Mouse (Mus musculus) frontal cortex, adult (tissue): Measurements from ENCODE around the gene Mpzl1.

Experiments used
- ATAC-seq: cut with Nextera tagmentation; 2 replicates; pipeline ENCODE4 v1.9.2; 2017; ENCODE audit warnings: mild to moderate bottlenecking, moderate library complexity, mixed read lengths; ENCODE audit not compliant: low TSS enrichment

Mpzl1 gene

GRCm38 (mm10) chr1:165581255-165581654, 53.1 kb downstream of the Mpzl1 start:
- ATAC-seq: no peak

- ATAC-seq: no peak
Measured at GRCm38 (mm10) chr1:165579332-165579731, 55.0 kb downstream of the Mpzl1 start.

DNA sequence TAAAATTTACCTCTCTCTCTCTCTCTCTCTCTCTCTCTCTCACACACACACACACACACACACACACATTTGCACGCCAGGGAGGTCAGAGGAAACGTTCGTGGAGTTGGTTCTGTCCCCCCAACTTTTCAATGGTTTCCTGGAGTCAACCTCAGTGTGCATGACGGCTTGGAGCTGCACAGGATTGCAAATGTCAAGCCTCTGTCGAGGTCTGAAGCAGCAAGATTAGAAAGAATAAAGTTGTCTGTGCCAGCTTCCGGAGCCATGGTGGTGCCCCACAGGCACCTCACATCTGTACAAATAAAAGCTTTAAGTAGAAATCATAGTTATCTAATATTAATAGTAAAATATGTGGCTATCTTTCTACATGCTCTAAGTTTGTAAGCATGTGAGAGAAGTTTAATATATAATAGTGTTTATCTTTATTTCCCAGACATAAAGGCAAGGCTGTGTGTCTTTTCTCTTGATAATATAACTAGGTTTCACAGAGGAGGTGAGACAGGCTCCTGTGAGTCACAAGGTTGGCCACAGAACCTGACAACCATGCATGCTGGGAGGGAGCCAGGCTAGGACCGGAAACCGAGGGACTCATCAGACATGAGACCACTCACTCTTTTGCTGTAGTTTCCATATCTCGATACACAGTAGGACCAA, 57.8 kb downstream of the Mpzl1 start:
- ATAC-seq: no peak

- ATAC-seq: no peak
Measured at GRCm38 (mm10) chr1:165576005-165576404, 58.3 kb downstream of the Mpzl1 start.

- no peak for ATAC-seq
Measured at GRCm38 (mm10) chr1:165567466-165567865, 66.9 kb downstream of the Mpzl1 start.

- ATAC-seq: no peak
Measured at GRCm38 (mm10) chr1:165565283-165565682, 69.1 kb downstream of the Mpzl1 start.

DNA sequence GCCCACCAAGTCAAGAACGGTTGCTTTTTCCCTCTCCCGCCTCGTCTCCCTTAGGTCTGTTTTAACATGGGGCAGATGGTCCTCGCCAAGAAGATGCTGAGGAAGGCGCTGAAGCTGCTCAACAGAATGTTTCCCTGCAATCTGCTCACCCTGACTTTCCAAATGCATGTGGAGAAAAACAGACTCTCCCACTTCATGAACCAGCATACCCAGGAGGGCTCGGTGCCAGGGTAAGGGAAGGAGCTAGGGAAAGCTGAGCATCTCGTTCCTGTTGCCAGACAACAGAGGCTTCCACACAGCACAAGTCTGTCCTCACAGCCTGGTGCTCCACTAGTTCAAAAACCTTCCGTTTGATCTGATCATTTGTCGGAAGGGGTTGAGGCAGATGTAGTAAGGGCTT, 75.3 kb downstream of the Mpzl1 start:
- ATAC-seq: peak; percentile 91

DNA sequence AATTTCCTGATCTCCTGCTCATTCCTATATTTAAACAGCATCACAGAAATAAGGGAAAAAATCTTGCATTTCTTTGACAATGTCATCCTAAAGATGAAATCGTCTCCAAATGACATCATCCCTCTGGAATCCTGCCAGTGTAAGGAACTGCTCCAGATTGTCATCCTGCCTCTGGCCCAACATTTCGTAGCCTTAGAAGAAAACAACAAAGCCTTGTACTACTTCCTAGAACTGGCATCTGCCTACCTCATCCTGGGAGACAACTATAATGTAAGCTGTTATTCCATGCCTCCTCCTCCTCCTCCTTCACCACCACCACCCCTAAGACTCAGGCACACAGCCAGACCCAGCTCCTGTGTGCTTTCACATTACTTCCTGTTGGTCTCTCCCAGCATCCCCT, 77.6 kb downstream of the Mpzl1 start:
- ATAC-seq: peak; percentile 76
